In the genomic region with DNA sequence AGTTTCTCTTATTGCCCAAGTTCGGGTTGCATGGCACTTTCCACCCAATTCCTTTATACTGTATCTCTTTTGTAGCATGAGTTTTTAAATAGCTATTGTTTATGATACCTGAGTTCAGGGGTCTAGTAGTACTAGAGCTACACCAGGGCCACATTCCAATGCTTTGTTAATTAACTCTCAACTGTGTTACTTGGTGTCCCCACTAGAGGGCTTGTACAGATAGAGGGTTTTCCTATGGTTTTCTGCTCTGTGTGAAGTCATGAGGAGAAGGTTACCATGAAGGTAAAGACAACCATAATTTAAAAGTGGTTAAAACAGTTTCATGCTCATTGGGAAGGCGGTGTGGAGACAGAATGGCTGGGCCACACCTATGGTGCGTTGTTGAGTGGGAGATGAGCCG, we compare ENCODE assay signal across 7 mouse cellular contexts.
DNase-seq lines count a peak whose midpoint lies in the region.

No protein-coding gene starts in this region.

- DNase-seq in kidney, adult 9 months: peak; percentile 32
- DNase-seq in kidney, adult 18-20 months: no peak
- DNase-seq in A20 (ENCODE audit: low read depth, low spot score) (peak; percentile 4), MEL-GATA-1-ER (ENCODE audit: extremely low read depth, low read depth) (peak; percentile 4)
- peak; percentile 26 for DNase-seq in induced T-regulatory cell, adult 2 months (ENCODE audit: low read depth)
- no peak for DNase-seq in spleen, adult 12 weeks (ENCODE audit: low spot score)
- no peak for DNase-seq in spleen, adult 18-20 months

Comparison
In these comparisons a context has a peak if more than half of its experiments do, and no peak if none do; other contexts are left out.
1. DNase-seq: peak in kidney, adult 9 months (single experiment), A20 (single experiment), MEL-GATA-1-ER (single experiment) and induced T-regulatory cell, adult 2 months (single experiment); none in kidney, adult 18-20 months (single experiment), spleen, adult 12 weeks (single experiment) and spleen, adult 18-20 months (0 of 2).